Mouse (Mus musculus) spleen, adult 18-20 months (tissue): ENCODE measurements at regions not wholly inside any gene's neighbourhood (a gene's known extent, or its start where the extent isn't known, plus 50 kb on each side); places are given as distances from the start of the nearest gene placed in this dataset.
"Not testable (repeated sequence)": the region's sequence is repeated elsewhere in the genome, so short reads cannot be mapped to it uniquely, and the experiment has no call there.

Experiments
- DNase-seq, 2 experiments: peaks; one replicate each; pipeline ENCODE4 v3.0.0; 2022; ENCODE audit warnings: mixed read lengths in 2 of 2

GRCm38 (mm10) chr7:125183011-125183410 lies 261.5 kb upstream of the Kdm8 start:
- not testable (repeated sequence) for DNase-seq

DNA sequence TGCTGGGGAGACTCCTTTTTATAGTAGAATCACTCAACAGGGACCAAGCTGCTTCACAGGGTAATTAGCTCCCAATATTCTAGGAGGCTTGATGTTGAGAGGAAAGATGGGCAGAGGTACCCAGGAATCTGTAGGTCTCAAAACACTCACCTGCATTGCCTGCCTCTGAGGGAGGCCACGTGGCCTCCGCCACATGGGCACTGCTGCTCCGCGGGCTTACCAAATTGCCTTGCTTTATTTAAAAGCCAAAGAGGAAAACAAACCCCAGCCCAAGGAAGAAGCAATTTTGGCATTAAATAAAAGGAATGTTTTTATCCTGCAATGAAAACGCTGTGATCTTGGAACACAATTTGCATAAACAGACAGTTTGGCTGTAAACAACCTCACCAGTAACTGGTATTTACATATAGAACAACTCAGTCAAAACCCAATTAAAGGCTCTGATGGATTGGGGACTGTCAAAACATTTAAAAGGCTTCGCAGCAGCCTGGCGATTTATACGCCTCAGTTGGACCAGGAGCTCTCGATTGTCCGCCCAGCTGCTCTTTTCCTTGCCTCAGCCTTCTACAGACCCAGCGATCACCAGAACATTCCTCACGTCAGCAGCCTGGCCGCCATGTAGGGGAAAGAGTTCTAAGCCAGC lies 259.3 kb upstream of the Kdm8 start:
- DNase-seq = no peak

DNA sequence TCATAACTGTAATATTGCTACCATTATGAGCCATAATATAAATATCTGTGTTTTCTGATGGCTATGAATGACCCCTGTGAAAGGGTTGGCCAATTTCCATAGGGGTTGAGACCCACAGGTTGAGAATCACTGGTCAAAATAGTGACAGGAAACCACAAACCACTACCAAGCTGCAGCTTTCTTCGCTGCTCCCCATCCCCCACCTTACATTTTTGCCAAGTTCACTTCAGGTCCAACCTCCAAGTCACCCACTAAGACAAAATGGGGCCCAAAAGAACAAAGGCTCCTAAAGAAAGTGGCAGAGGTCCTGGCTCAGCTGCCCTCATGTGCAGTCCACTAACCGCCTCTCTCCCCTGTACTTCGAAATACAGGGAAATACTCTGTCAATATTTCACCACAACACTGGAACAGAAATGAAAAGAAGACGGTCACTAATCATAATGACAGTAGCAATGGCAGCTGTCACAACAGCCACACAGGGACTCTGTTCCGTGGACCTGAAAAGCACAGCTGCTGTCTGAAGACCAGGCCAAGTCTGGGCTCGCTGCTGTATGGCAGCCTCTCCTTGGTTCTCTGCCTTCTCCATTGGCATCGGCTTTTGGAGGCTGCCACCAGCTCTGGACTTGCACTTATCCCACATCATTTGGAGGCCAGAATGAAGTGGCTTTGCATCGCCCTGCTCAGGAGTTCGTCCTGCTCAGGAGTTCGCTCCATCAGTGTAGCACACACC lies 257.3 kb upstream of the Kdm8 start:
- no peak for DNase-seq

DNA sequence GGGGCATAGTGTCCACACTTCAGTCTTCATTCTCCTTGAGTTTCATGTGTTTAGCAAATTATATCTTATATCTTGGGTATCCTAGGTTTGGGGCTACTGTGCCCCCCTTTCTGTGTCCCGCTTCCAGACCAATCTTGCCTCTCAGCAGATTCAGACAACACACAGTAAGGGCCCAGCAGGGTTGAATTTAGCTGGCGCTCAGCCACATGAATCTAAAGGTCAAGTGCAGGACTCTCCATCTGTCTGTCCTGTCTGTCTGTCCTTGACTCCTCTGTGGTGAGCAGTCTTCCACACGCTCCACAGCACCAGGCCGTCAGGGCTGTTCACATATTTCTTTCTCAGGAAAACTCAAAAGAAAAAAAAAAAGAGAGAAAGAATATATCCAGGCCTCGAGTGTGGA lies 255.5 kb upstream of the Kdm8 start:
- DNase-seq = no peak

- DNase-seq = no peak
Measured at GRCm38 (mm10) chr7:125190067-125190466, 254.4 kb upstream of the Kdm8 start.

- no peak for DNase-seq
Measured at GRCm38 (mm10) chr7:125191313-125191712, 253.2 kb upstream of the Kdm8 start.

- no peak for DNase-seq
Measured at GRCm38 (mm10) chr7:125211346-125211973, 233.0 kb upstream of the Kdm8 start.

DNA sequence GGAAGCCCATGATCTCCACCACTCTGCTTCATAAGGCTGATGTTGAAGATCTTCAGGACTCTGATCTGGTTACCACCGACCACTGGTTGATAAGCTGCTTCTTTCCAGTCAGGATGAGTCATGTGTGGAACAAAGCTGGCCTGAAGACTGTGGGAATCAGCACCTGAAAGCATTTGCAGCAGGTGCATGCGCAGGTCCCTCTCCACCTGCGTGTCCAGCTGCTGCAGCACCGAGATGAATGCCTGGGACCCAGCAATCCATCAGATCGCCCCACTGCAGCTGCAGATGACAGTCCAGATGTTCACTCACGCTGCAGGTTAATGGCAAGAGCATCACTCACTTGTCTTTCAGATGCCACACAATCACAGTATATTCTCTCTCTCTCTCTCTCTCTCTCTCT lies 230.4 kb upstream of the Kdm8 start:
- no peak for DNase-seq

- no peak for DNase-seq
Measured at GRCm38 (mm10) chr7:125217630-125218029, 226.8 kb upstream of the Kdm8 start.

DNA sequence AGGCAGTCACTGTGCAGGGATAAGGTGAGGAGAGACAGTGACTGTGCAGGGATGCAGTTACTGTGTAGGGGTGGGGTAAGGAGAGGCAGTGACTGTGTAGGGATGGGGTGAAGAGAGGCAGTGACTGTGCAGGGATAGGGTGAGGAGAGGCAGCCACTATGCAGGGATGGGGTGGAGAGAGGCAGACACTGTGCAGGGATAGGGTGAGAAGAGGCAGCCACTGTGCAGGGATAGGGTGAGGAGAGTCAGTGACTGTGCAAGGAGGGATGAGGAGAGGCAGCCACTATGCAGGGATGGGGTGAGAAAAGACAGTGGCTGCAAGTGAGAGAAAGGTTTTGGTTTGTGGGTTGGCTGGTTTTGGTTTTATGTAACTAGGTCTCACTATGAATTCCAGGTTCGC lies 221.8 kb upstream of the Kdm8 start:
- DNase-seq = no peak

- no peak for DNase-seq
Measured at GRCm38 (mm10) chr7:125234911-125235310, 209.6 kb upstream of the Kdm8 start.

GRCm38 (mm10) chr7:125237026-125237425 lies 207.4 kb upstream of the Kdm8 start:
- DNase-seq = no peak

GRCm38 (mm10) chr7:125243021-125243420 lies 201.5 kb upstream of the Kdm8 start:
- DNase-seq = no peak

DNA sequence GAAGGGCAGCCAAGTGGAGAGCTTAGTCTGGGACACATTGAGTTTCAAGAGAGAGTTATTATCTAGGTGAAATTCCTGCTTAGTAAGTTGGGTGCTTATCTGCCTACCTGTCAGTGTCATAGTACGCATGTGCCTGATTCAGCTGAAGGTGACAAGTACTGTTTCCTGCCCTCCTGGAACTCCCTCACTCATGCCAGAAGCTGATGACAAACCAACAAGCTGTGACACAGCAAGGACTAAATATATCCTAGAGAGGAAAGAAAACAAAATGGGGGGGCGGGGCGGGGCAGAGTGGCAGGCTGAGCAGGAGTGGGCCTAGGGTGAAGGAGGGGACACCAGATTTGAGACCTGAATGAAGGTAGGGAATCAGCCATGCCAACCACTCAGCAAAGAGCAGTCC lies 196.1 kb upstream of the Kdm8 start:
- DNase-seq = no peak

- DNase-seq = no peak
Measured at GRCm38 (mm10) chr7:125250385-125250784, 194.1 kb upstream of the Kdm8 start.

GRCm38 (mm10) chr7:125250970-125251585 lies 193.4 kb upstream of the Kdm8 start:
- no peak for DNase-seq

DNA sequence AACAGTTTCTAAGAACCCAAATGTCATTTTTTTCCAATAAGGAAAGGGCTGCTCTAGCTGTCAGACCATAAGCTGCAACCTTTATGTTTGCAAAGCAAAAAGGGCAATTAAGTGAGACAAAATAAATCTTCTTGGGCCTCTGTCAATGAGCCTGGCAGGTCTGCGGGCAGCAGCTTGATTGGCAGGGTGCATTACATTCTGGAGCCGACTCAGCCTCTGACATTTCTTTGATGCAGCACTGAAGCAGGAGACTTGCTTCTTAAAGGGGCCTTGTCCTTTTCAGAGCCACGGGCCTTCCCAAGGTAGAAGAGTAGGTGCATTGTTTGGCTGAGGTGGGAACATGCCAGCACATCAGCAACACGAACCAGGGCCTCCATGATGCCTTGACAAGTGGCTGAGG lies 190.2 kb upstream of the Kdm8 start:
- DNase-seq = no peak

DNA sequence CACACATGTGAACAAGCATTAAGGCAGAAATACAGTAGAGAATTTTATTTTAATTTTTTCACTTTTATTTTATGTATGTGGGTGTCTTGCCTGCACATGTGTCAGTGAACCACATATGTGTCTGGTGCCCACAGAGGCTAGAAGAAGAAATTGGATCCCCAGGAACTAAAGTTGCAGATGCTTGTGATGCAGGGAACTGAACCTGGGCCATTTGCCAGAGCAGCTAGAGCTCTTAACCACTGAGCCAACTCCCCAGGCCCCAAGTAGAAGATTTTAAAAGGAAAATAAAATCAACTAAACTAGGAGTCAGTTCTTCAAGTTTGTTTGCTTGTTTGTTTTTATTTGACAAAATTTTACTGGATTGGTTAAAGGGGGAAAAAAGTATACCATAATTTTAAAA lies 185.5 kb upstream of the Kdm8 start:
- DNase-seq = no peak

GRCm38 (mm10) chr7:125262133-125262532 lies 182.3 kb upstream of the Kdm8 start:
- no peak for DNase-seq

DNA sequence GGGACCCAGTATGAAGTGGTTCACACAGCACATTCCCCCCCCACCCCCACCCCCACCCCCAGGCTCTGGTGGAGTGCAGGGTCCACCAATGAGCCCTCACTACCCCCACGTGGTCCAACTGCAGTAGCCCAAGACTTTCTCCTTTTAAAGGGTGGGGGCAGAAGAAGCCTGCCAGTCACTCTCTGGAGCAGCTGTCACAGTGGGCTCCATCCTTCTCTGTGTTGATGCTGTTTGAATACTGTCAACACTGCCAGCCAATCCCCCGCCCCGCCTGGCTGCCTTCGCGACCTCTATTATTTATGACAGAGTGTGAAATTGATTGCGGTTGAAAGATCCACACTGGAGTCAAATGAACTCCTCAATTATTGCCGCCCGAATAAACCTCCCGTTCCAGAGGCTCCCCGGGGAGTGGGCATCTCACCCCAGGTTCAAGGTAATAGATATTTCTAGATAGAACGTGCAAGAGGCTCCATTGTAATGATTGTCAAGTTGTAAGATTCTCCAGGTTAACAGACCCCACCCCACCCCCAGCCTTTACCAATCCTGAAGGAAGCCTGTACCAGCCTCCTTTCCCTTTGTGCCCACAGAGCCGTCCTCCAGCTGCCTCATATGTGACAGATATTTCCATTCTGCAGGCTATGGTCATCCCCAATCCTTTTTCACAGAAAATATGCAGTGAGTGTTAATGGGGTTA lies 181.7 kb upstream of the Kdm8 start:
- no peak for DNase-seq

GRCm38 (mm10) chr7:125263756-125264155 lies 180.7 kb upstream of the Kdm8 start:
- peak in 1 of 2 experiments; percentile 2 for DNase-seq

DNA sequence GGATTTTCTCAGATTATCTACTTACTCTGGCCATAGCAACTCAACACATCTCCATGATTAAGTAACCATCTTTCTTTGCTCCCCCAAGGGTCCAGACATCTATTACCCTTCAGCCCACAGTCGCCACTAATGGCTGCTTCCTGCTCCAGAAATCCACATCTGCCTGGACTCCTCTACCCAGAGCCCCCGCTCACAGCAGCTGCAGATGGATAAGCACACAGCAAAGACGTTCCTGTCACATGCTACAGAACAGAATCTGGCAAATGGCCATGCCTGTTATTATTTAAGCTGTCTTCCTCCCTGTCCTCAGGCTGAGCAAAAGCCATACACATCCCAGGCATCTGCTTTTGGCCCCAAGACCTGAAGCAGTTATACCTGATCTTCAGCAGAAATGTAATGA lies 173.8 kb upstream of the Kdm8 start:
- no peak for DNase-seq

GRCm38 (mm10) chr7:125271356-125271755 lies 173.1 kb upstream of the Kdm8 start:
- no peak for DNase-seq
